Mouse (Mus musculus): ENCODE results near the gene Cldnd1.

DNA sequence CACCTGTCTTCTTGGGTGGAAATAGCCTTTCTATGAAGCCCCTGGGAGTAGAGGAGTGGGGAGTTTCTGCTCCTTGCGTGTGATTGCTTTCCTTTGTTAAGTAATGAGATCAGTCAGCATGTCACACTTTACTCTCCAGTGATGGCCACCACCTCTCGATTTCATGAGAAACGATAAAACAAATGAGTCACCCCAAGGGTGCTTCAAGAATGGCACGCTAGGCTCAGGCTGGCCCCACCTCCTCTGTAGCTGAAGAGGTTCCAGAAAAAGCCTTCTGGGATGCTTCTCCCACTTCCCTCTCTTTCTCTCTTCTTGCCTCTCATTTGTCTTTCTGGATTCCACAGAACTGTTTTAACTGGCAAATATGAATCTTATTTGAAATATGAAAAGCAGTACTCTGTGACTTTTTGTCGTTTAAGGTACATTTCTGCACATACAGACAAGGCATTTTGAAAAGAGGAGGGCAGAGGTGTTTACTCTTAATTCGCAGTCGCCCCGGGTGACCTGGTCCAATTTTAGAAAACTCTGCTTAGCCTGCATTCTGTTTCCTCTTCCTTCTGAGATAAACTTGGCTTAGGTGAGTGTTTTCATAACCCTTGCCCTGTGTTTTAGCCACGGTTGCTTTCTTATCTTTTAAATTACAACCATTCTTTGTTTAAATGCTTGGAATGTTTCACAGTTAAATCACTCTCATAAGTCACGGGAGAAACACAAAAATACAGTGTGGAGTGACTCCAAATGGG lies 24.2 kb upstream of the Cldnd1 start:
- TF ChIP-seq CTCF (IDR thresholded peaks at IDR 0.05) (no peak), EP300 (IDR thresholded peaks at IDR 0.05) (peak; percentile 73)
